Mouse (Mus musculus) telencephalon, adult 2 months (tissue): ENCODE data around the gene Svs3a.
"Not testable (repeated sequence)": the region's sequence is repeated elsewhere in the genome, so short reads cannot be mapped to it uniquely, and the experiment has no call there.

ENCODE experiments used
- DNase-seq: peaks from one replicate; pipeline ENCODE4 v3.0.0-alpha.2; 2011; ENCODE audit warnings: low read depth, low spot score

Svs3a gene

GRCm38 (mm10) chr2:164288968-164289367 is at the start of gene Svs3a:
TSS of gene Svs3a (plus strand) at chr2:164289268.
- not testable (repeated sequence) for DNase-seq

DNA sequence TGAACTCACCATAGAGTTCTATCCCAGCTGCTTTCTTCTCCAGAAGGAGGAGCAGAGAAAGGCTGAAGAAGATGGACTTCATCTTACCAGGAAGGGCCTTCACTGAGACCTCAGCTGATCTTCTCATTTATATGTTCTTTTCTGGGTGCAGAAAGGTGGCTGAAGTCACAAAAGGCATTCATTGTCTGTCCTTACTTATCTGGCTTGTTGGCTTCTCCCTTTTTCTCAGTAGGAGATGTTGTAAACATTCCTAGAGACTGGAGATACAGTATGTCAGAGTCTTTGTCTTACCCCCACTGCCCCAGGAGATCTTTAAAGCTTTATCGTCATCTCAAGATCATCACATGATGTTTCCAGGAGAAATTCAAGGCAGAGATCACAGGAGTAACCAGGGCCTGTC is 32.5 kb upstream of the Svs3a start, which contains the start of gene Svs3b:
Svs3b (minus strand) TSS at position 101 of the 400 bp plus-strand sequence.
- DNase-seq = not testable (repeated sequence)

GRCm38 (mm10) chr2:164278359-164278758 is 10.7 kb upstream of the Svs3a start, which contains the start of gene Svs4:
TSS of gene Svs4 (minus strand) at chr2:164278459.
- no peak for DNase-seq

- DNase-seq = peak; percentile 38
Measured at GRCm38 (mm10) chr2:164312599-164312998, 23.5 kb downstream of the Svs3a start.

DNA sequence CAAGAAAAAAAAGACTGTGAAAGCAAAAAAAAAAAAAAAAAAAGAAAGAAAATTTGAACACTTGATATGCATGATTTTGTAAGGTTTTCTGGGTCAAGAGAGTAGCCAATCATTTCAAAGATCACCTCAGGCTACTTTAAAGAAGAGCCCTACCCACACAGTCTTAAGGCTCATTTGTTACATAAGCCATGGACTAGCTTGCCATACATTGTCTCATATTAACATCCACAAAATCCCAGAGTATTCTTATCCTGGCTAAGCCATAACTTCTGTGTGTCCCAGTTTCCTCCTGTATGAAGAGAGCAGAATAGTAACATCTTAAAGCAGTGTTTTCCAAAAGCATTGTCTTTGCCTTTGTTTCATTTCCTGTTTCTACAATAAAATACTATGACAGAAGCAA is 26.4 kb downstream of the Svs3a start:
- peak; percentile 34 for DNase-seq

- not testable (repeated sequence) for DNase-seq
Measured at GRCm38 (mm10) chr2:164316451-164316850, 27.4 kb downstream of the Svs3a start, which contains the start of gene Svs6. TSS of gene Svs6 (plus strand) at chr2:164316751.

- no peak for DNase-seq
Measured at GRCm38 (mm10) chr2:164320983-164321382, 31.9 kb downstream of the Svs3a start.

DNA sequence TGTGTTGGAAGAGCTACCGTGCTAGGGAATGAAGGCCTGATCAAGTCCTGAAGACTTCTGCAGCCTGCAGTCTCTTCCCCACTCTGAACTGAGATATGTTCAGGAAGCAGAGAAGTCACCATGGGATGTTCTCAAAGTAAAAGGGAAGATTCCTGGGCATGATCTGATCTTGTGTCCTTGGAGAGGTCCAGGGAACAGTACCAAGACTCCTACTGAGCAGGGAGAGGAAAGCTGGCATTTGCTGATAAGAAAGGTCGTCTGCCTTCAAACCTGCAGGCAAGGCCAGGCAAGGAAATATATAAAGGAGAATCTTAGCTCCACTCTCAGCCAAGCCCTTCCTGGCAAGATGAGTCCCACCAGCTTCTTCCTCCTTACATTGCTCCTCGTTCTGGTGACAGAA is 43.4 kb downstream of the Svs3a start, which contains the start of gene Svs5:
Svs5 (plus strand) TSS at position 301 of the 400 bp plus-strand sequence.
- not testable (repeated sequence) for DNase-seq
